Mouse (Mus musculus) midbrain, embryonic 12.5 days (tissue): Measurements from ENCODE around the gene Creb3l1. TPM values are rescaled to one million over a fixed set of nuclear protein-coding genes. Genes with fewer than 3 reads are reported as not detected.
A peak's percentile ranks its signal among the peaks of the same experiment; 100 is the strongest.

Experiments used
- ATAC-seq: fragments of 200-750 bp; cut with Nextera tagmentation; 2 replicates; pipeline ENCODE4 v1.8.0; 2017; ENCODE audit warnings: low read depth, moderate TSS enrichment, moderate library complexity; ENCODE audit not compliant: low FRiP score
- H3K27ac ChIP-seq: fragments of 300-500 bp; sonication (generic); replicated peaks from 2 replicates; pipeline ENCODE4 v1.5.1; 2016; ENCODE audit warnings: mild to moderate bottlenecking
- H3K27me3 ChIP-seq: fragments of 300-500 bp; sonication (generic); 2 replicates; pipeline ENCODE4 v1.6.1; 2016; ENCODE audit warnings: mild to moderate bottlenecking
- H3K36me3 ChIP-seq: fragments of 300-500 bp; sonication (generic); 2 replicates; pipeline ENCODE4 v1.6.1; 2016
- H3K4me1 ChIP-seq: fragments of 300-500 bp; sonication (generic); 2 replicates; pipeline ENCODE4 v1.6.1; 2016
- H3K4me2 ChIP-seq: fragments of 300-500 bp; sonication (generic); replicated peaks from 2 replicates; pipeline ENCODE4 v1.6.1; 2016; ENCODE audit warnings: mild to moderate bottlenecking, moderate library complexity
- H3K4me3 ChIP-seq: fragments of 300-500 bp; sonication (generic); 2 replicates; pipeline ENCODE4 v1.5.1; 2016; ENCODE audit warnings: mild to moderate bottlenecking
- H3K9ac ChIP-seq: fragments of 300-500 bp; sonication (generic); replicated peaks from 2 replicates; pipeline ENCODE4 v1.6.1; 2016; ENCODE audit warnings: mild to moderate bottlenecking, moderate library complexity
- H3K9me3 ChIP-seq: fragments of 300-500 bp; sonication (generic); 2 replicates; pipeline ENCODE4 v1.6.1; 2016; ENCODE audit warnings: mild to moderate bottlenecking
- WGBS: fragments of 180-500 bp; shearing (Covaris S2); methylation state at CpG from one replicate; pipeline ENCODE4 v1.1.7; 2016; 5-methylcytosine and 5-hydroxymethylcytosine counted together
- polyA plus RNA-seq: library from polyadenylated mRNA; unstranded; fragments of >200 nt; fragmentation: Nextera tagmentation; extraction: Ambion mirVana; gene quantifications from 2 replicates; pipeline ENCODE4 v1.2.1, GENCODE M21; 2016

Creb3l1 gene
- polyA plus RNA-seq, 1 experiment from 2014 or later = 2.5 TPM

- H3K9ac ChIP-seq = no peak overlapping the region
- H3K4me2 ChIP-seq = no peak overlapping the region
- no peaks in the 10 kb centered on the region for H3K9me3 ChIP-seq
- ATAC-seq = no peak
- H3K27ac ChIP-seq = no peak overlapping the region
- peaks cover 13% of the 10 kb centered on the region for H3K4me1 ChIP-seq
- peaks cover 21% of the 10 kb centered on the region for H3K27me3 ChIP-seq
- no peak overlapping the region for H3K4me3 ChIP-seq
- 4% methylated on average over 3 of the region's 3 CpGs for WGBS
- no peaks in the 10 kb centered on the region for H3K36me3 ChIP-seq
Observed at GRCm38 (mm10) chr2:91987542-91987941, 36.8 kb downstream of the Creb3l1 start.

- no peak overlapping the region for H3K4me2 ChIP-seq
- 6% methylated on average over 5 of the region's 5 CpGs for whole genome bisulfite sequencing
- no peak overlapping the region for H3K9ac ChIP-seq
- H3K4me1 ChIP-seq = peaks cover 13% of the 10 kb centered on the region
- no peaks in the 10 kb centered on the region for H3K36me3 ChIP-seq
- no peak for ATAC-seq
- no peak overlapping the region for H3K4me3 ChIP-seq
- peaks cover 21% of the 10 kb centered on the region for H3K27me3 ChIP-seq
- H3K27ac ChIP-seq = no peak overlapping the region
- H3K9me3 ChIP-seq = no peaks in the 10 kb centered on the region
Observed at GRCm38 (mm10) chr2:91986071-91986470, 38.2 kb downstream of the Creb3l1 start.

- Histone ChIP-seq H3K4me2 (peak overlapping the region; percentile 41), H3K9ac (no peak overlapping the region; the same call in 1 of the 2 replicates), H3K27me3 (peaks cover 21% of the 10 kb centered on the region), H3K4me3 (no peak overlapping the region), H3K27ac (peak overlapping the region; percentile 31; the same call in 1 of the 2 replicates), H3K36me3 (no peaks in the 10 kb centered on the region), H3K4me1 (peaks cover 21% of the 10 kb centered on the region), H3K9me3 (no peaks in the 10 kb centered on the region)
- no peak for ATAC-seq
- WGBS = 39% methylated on average over 9 of the region's 9 CpGs
Observed at GRCm38 (mm10) chr2:91984906-91985525, 39.3 kb downstream of the Creb3l1 start.

GRCm38 (mm10) chr2:91984439-91984838 is 39.9 kb downstream of the Creb3l1 start:
- Histone ChIP-seq H3K4me2 (peak overlapping the region; percentile 41), H3K27me3 (peaks cover 21% of the 10 kb centered on the region), H3K36me3 (no peaks in the 10 kb centered on the region), H3K9me3 (no peaks in the 10 kb centered on the region), H3K27ac (peak overlapping the region; percentile 31; the same call in 1 of the 2 replicates), H3K4me1 (peaks cover 23% of the 10 kb centered on the region), H3K4me3 (peak overlapping the region; percentile 18; the same call in 1 of the 2 replicates), H3K9ac (no peak overlapping the region; the same call in 1 of the 2 replicates)
- under 1% methylated on average over 8 of the region's 13 CpGs for WGBS
- ATAC-seq = peak; percentile 77

GRCm38 (mm10) chr2:91980830-91981229 is 43.5 kb downstream of the Creb3l1 start:
- no peak overlapping the region for H3K4me3 ChIP-seq
- H3K27ac ChIP-seq = no peak overlapping the region
- no peaks in the 10 kb centered on the region for H3K36me3 ChIP-seq
- H3K9ac ChIP-seq = no peak overlapping the region
- H3K4me1 ChIP-seq = peaks cover 35% of the 10 kb centered on the region
- H3K4me2 ChIP-seq = no peak overlapping the region
- 44% methylated on average over 5 of the region's 5 CpGs for WGBS
- H3K27me3 ChIP-seq = peaks cover 37% of the 10 kb centered on the region
- ATAC-seq = no peak
- H3K9me3 ChIP-seq = no peaks in the 10 kb centered on the region

- Histone ChIP-seq H3K27ac (no peak overlapping the region), H3K27me3 (peaks cover 41% of the 10 kb centered on the region), H3K9ac (no peak overlapping the region), H3K9me3 (no peaks in the 10 kb centered on the region), H3K4me2 (no peak overlapping the region), H3K4me3 (no peak overlapping the region), H3K36me3 (no peaks in the 10 kb centered on the region), H3K4me1 (peaks cover 41% of the 10 kb centered on the region)
- ATAC-seq = no peak
- WGBS = 14% methylated on average over 4 of the region's 4 CpGs
Observed at GRCm38 (mm10) chr2:91980245-91980644, 44.1 kb downstream of the Creb3l1 start.

- H3K4me2 ChIP-seq = no peak overlapping the region
- H3K9ac ChIP-seq = no peak overlapping the region
- no peaks in the 10 kb centered on the region for H3K9me3 ChIP-seq
- 38% methylated on average over 2 of the region's 2 CpGs for WGBS
- H3K4me3 ChIP-seq = no peak overlapping the region
- peaks cover 35% of the 10 kb centered on the region for H3K4me1 ChIP-seq
- H3K36me3 ChIP-seq = no peaks in the 10 kb centered on the region
- peaks cover 58% of the 10 kb centered on the region for H3K27me3 ChIP-seq
- no peak for ATAC-seq
- no peak overlapping the region for H3K27ac ChIP-seq
Observed at GRCm38 (mm10) chr2:91978547-91978946, 45.8 kb downstream of the Creb3l1 start.

- H3K4me1 ChIP-seq = peaks cover 38% of the 10 kb centered on the region
- WGBS = 85% methylated on average over 4 of the region's 4 CpGs
Observed at GRCm38 (mm10) chr2:91977960-91978359, 46.3 kb downstream of the Creb3l1 start.

GRCm38 (mm10) chr2:91975581-91976541 is 48.4 kb downstream of the Creb3l1 start, which contains the start of gene Dgkz:
Gene Dgkz (minus strand): TSS chr2:91975864.
- Histone ChIP-seq H3K4me1 (peaks cover 52% of the 10 kb centered on the region), H3K27ac (no peak within 1 kb of the TSS), H3K36me3 (no peaks in the 10 kb centered on the region), H3K27me3 (peaks cover 74% of the 10 kb centered on the region), H3K4me2 (peak within 1 kb of the TSS; percentile 57), H3K9ac (peak within 1 kb of the TSS; percentile 48), H3K4me3 (peak within 1 kb of the TSS; percentile 41), H3K9me3 (no peaks in the 10 kb centered on the region)
- peak; percentile 36 for ATAC-seq
- 1% methylated on average over 77 of the region's 79 CpGs for WGBS

More at GRCm38 (mm10) chr2:91977960-91978359, 46.3 kb downstream of the Creb3l1 start:
- Histone ChIP-seq H3K4me2 (no peak overlapping the region), H3K27me3 (peaks cover 61% of the 10 kb centered on the region), H3K36me3 (no peaks in the 10 kb centered on the region), H3K4me3 (no peak overlapping the region), H3K27ac (no peak overlapping the region), H3K9ac (no peak overlapping the region), H3K9me3 (no peaks in the 10 kb centered on the region)
- no peak for ATAC-seq

- no peak for ATAC-seq
- H3K27ac ChIP-seq = no peak overlapping the region
- peaks cover 41% of the 10 kb centered on the region for H3K4me1 ChIP-seq
- no peaks in the 10 kb centered on the region for H3K36me3 ChIP-seq
- H3K4me3 ChIP-seq = no peak overlapping the region
- H3K9ac ChIP-seq = no peak overlapping the region
- no peaks in the 10 kb centered on the region for H3K9me3 ChIP-seq
- H3K27me3 ChIP-seq = peaks cover 86% of the 10 kb centered on the region
- 13% methylated on average over 7 of the region's 7 CpGs for WGBS
- no peak overlapping the region for H3K4me2 ChIP-seq
Observed at GRCm38 (mm10) chr2:91973416-91974135, 50.7 kb downstream of the Creb3l1 start.

- Histone ChIP-seq H3K4me1 (peaks cover 36% of the 10 kb centered on the region), H3K9me3 (no peaks in the 10 kb centered on the region), H3K4me2 (no peak overlapping the region), H3K36me3 (no peaks in the 10 kb centered on the region), H3K27ac (no peak overlapping the region), H3K9ac (no peak overlapping the region), H3K27me3 (peaks cover 73% of the 10 kb centered on the region), H3K4me3 (no peak overlapping the region)
- no peak for ATAC-seq
- WGBS = 50% methylated on average over 13 of the region's 13 CpGs
Observed at GRCm38 (mm10) chr2:91972121-91972566, 52.2 kb downstream of the Creb3l1 start.
